Mouse (Mus musculus): ENCODE measurements at regions not wholly inside any gene's neighbourhood (a gene's known extent, or its start where the extent isn't known, plus 50 kb on each side); places are given as distances from the start of the nearest gene placed in this dataset.

- TF ChIP-seq CTCF (conservative IDR thresholded peaks at IDR 0.05; ENCODE audit: low read length) (no peak), NANOG (IDR thresholded peaks at IDR 0.05; ENCODE audit: borderline replicate concordance, low read length) (no peak)
These were observed 60.1 kb upstream of the Nkx2-2 start for GRCm38 (mm10) chr2:147254137-147254536.
